Mouse (Mus musculus): ENCODE data around the gene Otop3. TPM values are rescaled to one million over a fixed set of nuclear protein-coding genes. Genes with fewer than 3 reads are reported as not detected.

The Otop3 gene
- polyA plus RNA-seq, 1 experiment from 2014 or later, result 0.21 TPM

DNA sequence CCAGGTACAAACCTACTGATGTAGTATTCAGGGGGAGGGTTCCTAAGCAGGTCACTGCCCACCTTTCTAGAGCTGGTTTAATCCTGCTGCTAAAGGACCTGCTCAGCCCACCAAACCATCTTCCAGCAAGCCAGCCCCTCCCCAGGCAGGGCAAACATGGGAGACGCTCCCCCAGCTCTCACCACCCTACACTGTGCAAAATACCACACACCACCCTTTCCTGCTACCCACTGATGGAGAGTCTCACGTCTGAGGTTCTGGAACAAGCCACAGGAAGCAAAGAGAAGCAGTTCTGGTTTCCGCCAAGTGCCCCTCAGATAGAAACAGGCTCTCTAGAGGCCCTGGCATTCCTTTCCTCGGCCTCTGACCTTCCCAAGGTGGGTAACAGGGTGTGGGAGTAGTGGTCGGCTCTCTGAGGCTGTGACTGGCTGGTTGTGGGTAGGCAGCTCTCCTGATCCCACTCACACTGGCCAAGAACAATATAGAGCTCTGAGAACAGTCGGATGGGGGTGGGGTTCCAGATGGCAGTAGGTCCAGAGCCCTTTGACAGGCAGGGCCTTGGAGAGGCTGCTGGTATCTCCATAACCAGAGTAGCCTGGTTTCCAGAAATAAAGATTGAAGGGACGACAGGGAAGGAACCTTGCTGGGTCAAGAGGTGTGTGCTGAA, 31.6 kb downstream of the Otop3 start:
- H3K9ac ChIP-seq (ENCODE audit: low read depth, low read length), result no peak overlapping the region
- H3K27ac ChIP-seq (replicated peaks; ENCODE audit: low read depth, low read length), result no peak overlapping the region
- H3K4me1 ChIP-seq (ENCODE audit: control insufficient read depth, insufficient read depth, low read length), result peaks cover 12% of the 10 kb centered on the region; the same call in 1 of the 2 replicates
- 35% methylated on average over 7 of the region's 7 CpGs for WGBS
- no peaks in the 10 kb centered on the region for H3K36me3 ChIP-seq (ENCODE audit: control insufficient read depth, insufficient read depth, low read length)
- peak overlapping the region; percentile 79; the same call in 1 of the 2 replicates for H3K4me2 ChIP-seq (ENCODE audit: low read depth, low read length)
- no peaks in the 10 kb centered on the region for H3K9me3 ChIP-seq (ENCODE audit: control insufficient read depth, low read length)
- peaks cover 47% of the 10 kb centered on the region for H3K27me3 ChIP-seq (replicated peaks; ENCODE audit: control insufficient read depth, insufficient read depth, low read length)
- ATAC-seq (ENCODE audit: low read depth) (peak; percentile 27; the same call in 1 of the 2 replicates), DNase-seq (ENCODE audit: low spot score) (no peak)
- peak overlapping the region; percentile 46; the same call in 1 of the 2 replicates for H3K4me3 ChIP-seq (ENCODE audit: low read depth, low read length)

DNA sequence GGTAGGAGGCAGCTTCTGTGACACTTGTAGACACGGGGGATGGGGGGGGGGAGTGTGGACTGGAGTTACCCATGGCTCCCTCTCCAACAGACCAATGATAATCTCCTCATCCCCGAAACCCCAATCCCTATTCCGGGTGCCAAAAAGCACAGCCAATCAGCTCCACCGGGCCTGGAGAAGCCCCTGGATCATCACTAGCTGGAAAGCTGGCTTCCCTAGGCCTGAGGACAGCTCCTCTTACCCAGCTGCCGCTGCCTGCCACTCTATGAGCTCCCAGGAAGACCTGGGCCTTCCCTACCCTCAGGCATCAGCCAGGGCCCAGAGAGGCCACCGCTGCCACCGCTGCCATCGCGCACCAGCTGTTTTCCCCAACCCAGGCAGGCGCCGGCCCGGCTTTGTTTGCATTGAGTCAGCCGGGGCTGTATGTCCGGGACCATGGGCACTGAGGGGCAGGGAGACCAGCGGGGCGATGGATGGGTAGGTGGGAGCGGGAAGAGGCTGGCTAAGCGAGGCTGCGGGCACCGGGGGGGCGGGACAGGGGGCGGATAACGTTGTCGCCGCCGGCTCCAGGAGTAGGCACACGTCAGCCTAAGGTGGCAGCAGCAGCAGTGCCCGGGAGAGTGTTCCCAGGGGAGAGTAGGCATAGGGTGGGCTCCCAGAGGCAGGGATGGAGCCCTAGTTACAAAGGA, 32.3 kb downstream of the Otop3 start:
- no peak for DNase-seq (ENCODE audit: low spot score)
- H3K4me2 ChIP-seq (ENCODE audit: low read depth, low read length), result peak overlapping the region; percentile 79
- H3K27ac ChIP-seq (replicated peaks; ENCODE audit: low read depth, low read length), result no peak overlapping the region
- H3K4me1 ChIP-seq (ENCODE audit: control insufficient read depth, insufficient read depth, low read length), result peaks cover 12% of the 10 kb centered on the region; the same call in 1 of the 2 replicates
- no peaks in the 10 kb centered on the region for H3K9me3 ChIP-seq (ENCODE audit: control insufficient read depth, low read length)
- peak overlapping the region; percentile 46 for H3K4me3 ChIP-seq (ENCODE audit: low read depth, low read length)
- H3K27me3 ChIP-seq (replicated peaks; ENCODE audit: control insufficient read depth, insufficient read depth, low read length), result peaks cover 47% of the 10 kb centered on the region
- ATAC-seq (ENCODE audit: low read depth), result peak; percentile 38; the same call in 1 of the 2 replicates
- peak overlapping the region; percentile 62 for H3K9ac ChIP-seq (ENCODE audit: low read depth, low read length)
- WGBS, result 3% methylated on average over 20 of the region's 28 CpGs
- H3K36me3 ChIP-seq (ENCODE audit: control insufficient read depth, insufficient read depth, low read length), result no peaks in the 10 kb centered on the region

- Histone ChIP-seq H3K4me3 (ENCODE audit: low read depth, low read length) (peak within 1 kb of the TSS; percentile 46), H3K4me2 (ENCODE audit: low read depth, low read length) (peak within 1 kb of the TSS; percentile 79), H3K4me1 (ENCODE audit: control insufficient read depth, insufficient read depth, low read length) (peaks cover 12% of the 10 kb centered on the region; the same call in 1 of the 2 replicates), H3K36me3 (ENCODE audit: control insufficient read depth, insufficient read depth, low read length) (no peaks in the 10 kb centered on the region), H3K27ac (replicated peaks; ENCODE audit: low read depth, low read length) (no peak within 1 kb of the TSS), H3K9me3 (ENCODE audit: control insufficient read depth, low read length) (no peaks in the 10 kb centered on the region), H3K27me3 (replicated peaks; ENCODE audit: control insufficient read depth, insufficient read depth, low read length) (peaks cover 47% of the 10 kb centered on the region), H3K9ac (ENCODE audit: low read depth, low read length) (peak within 1 kb of the TSS; percentile 62)
- DNase-seq (ENCODE audit: low spot score) (peak; percentile 86), ATAC-seq (ENCODE audit: low read depth) (peak; percentile 68)
- 1% methylated on average over 14 of the region's 39 CpGs for WGBS
These were observed 32.9 kb downstream of the Otop3 start, which contains the start of gene Hid1 for GRCm38 (mm10) chr11:115367395-115367944. Hid1 (minus strand) TSS chr11:115367756.

DNA sequence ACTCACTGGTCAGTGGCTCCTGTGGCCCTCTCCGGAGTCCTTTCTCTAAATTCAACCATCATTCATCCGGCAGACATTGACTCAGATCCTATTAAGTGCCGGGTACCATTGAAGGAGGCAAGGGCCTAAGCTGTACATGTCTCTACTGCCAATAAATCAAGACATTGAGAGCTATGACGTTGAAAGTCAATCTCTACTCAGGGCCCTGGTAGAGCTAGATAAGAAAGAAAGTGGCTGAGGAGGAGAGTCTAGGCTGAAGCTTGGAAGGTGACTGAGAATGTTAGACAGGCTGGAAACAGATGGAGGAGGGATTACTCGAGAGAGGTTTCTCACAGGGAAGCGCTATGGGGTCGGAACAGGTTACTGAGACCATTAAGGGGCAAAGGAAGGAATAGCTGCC, 35.8 kb downstream of the Otop3 start:
- no peak for ATAC-seq (ENCODE audit: low read depth)

DNA sequence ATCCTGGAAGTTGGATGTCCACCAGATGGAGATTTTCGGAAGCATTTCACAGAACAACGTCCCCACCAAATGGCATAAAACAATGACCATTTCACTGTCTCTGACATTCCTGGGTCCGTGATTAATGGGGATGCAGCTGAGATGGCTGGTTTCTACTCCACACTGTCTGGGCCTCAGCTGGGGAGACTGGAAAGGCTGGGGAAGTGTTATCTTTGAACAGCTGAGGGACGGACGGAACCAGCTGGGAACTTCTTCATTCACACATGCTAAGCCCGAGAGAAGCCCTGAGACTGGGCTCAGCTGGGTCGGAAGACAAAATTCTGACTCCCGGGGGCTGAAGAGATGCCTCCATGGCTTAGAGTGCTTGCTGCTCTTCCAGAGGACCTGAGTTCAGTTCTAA, 36.8 kb downstream of the Otop3 start:
- Histone ChIP-seq H3K9me3 (ENCODE audit: control insufficient read depth, low read length) (no peaks in the 10 kb centered on the region), H3K9ac (ENCODE audit: low read depth, low read length) (no peak overlapping the region; the same call in 1 of the 2 replicates), H3K27me3 (replicated peaks; ENCODE audit: control insufficient read depth, insufficient read depth, low read length) (peaks cover 63% of the 10 kb centered on the region), H3K36me3 (ENCODE audit: control insufficient read depth, insufficient read depth, low read length) (no peaks in the 10 kb centered on the region), H3K4me3 (ENCODE audit: low read depth, low read length) (no peak overlapping the region), H3K4me1 (ENCODE audit: control insufficient read depth, insufficient read depth, low read length) (peaks cover 16% of the 10 kb centered on the region; the same call in 1 of the 2 replicates), H3K27ac (replicated peaks; ENCODE audit: low read depth, low read length) (no peak overlapping the region), H3K4me2 (ENCODE audit: low read depth, low read length) (no peak overlapping the region)
- DNase-seq (ENCODE audit: low spot score) (no peak), ATAC-seq (ENCODE audit: low read depth) (no peak)
- WGBS, result 64% methylated on average over 8 of the region's 8 CpGs

More for the DNA sequence above, 35.8 kb downstream of the Otop3 start:
- H3K9ac ChIP-seq (ENCODE audit: low read depth, low read length), result no peak overlapping the region
- no peaks in the 10 kb centered on the region for H3K36me3 ChIP-seq (ENCODE audit: control insufficient read depth, insufficient read depth, low read length)
- H3K4me2 ChIP-seq (ENCODE audit: low read depth, low read length), result no peak overlapping the region
- DNase-seq (ENCODE audit: low spot score), result no peak
- no peaks in the 10 kb centered on the region for H3K9me3 ChIP-seq (ENCODE audit: control insufficient read depth, low read length)
- H3K4me3 ChIP-seq (ENCODE audit: low read depth, low read length), result no peak overlapping the region
- peaks cover 18% of the 10 kb centered on the region; the same call in 1 of the 2 replicates for H3K4me1 ChIP-seq (ENCODE audit: control insufficient read depth, insufficient read depth, low read length)
- WGBS, result 61% methylated on average over 7 of the region's 7 CpGs
- no peak overlapping the region for H3K27ac ChIP-seq (replicated peaks; ENCODE audit: low read depth, low read length)
- peaks cover 64% of the 10 kb centered on the region for H3K27me3 ChIP-seq (replicated peaks; ENCODE audit: control insufficient read depth, insufficient read depth, low read length)

- Histone ChIP-seq H3K4me1 (ENCODE audit: control insufficient read depth, insufficient read depth, low read length) (peaks cover 13% of the 10 kb centered on the region; the same call in 1 of the 2 replicates), H3K27ac (replicated peaks; ENCODE audit: low read depth, low read length) (no peak overlapping the region), H3K4me3 (ENCODE audit: low read depth, low read length) (no peak overlapping the region), H3K4me2 (ENCODE audit: low read depth, low read length) (no peak overlapping the region), H3K36me3 (ENCODE audit: control insufficient read depth, insufficient read depth, low read length) (no peaks in the 10 kb centered on the region), H3K9ac (ENCODE audit: low read depth, low read length) (no peak overlapping the region), H3K9me3 (ENCODE audit: control insufficient read depth, low read length) (no peaks in the 10 kb centered on the region), H3K27me3 (replicated peaks; ENCODE audit: control insufficient read depth, insufficient read depth, low read length) (peaks cover 57% of the 10 kb centered on the region)
- WGBS, result 62% methylated on average over 1 of the region's 1 CpGs
- no peak for ATAC-seq (ENCODE audit: low read depth)
- no peak for DNase-seq (ENCODE audit: low spot score)
These were observed 37.5 kb downstream of the Otop3 start for GRCm38 (mm10) chr11:115372015-115372414.

DNA sequence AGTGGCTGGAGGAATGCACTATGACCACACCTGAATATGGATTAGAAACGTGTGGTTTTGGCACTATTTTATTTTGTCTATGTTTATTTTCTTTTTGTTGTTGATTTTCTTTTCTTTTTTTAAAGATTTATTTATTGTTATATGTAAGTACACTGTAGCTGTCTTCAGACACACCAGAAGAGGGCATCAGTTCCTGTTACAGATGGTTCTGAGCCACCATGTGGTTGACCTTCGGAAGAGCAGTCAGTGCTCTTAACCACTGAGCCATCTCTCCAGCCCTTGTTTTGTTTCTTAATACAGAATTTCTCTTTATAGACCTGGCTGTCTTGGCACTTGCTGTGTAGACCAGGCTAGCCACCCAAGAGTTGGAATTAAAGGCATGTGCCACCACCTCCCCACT, 38.2 kb downstream of the Otop3 start:
- H3K27me3 ChIP-seq (replicated peaks; ENCODE audit: control insufficient read depth, insufficient read depth, low read length), result peaks cover 50% of the 10 kb centered on the region
- no peak overlapping the region for H3K9ac ChIP-seq (ENCODE audit: low read depth, low read length)
- WGBS, result 56% methylated on average over 2 of the region's 2 CpGs
- H3K4me1 ChIP-seq (ENCODE audit: control insufficient read depth, insufficient read depth, low read length), result peaks cover 7% of the 10 kb centered on the region; the same call in 1 of the 2 replicates
- no peak for DNase-seq (ENCODE audit: low spot score)
- no peaks in the 10 kb centered on the region for H3K36me3 ChIP-seq (ENCODE audit: control insufficient read depth, insufficient read depth, low read length)
- H3K4me2 ChIP-seq (ENCODE audit: low read depth, low read length), result no peak overlapping the region
- no peak overlapping the region for H3K4me3 ChIP-seq (ENCODE audit: low read depth, low read length)
- ATAC-seq (ENCODE audit: low read depth), result no peak
- no peaks in the 10 kb centered on the region for H3K9me3 ChIP-seq (ENCODE audit: control insufficient read depth, low read length)
- H3K27ac ChIP-seq (replicated peaks; ENCODE audit: low read depth, low read length), result no peak overlapping the region

GRCm38 (mm10) chr11:115373805-115374694, 39.5 kb downstream of the Otop3 start:
- DNase-seq (ENCODE audit: low spot score) (peak; percentile 53), ATAC-seq (ENCODE audit: low read depth) (peak; percentile 68)
- 2% methylated on average over 26 of the region's 30 CpGs for WGBS
- Histone ChIP-seq H3K27me3 (replicated peaks; ENCODE audit: control insufficient read depth, insufficient read depth, low read length) (peaks cover 40% of the 10 kb centered on the region), H3K4me3 (ENCODE audit: low read depth, low read length) (peak overlapping the region; percentile 37), H3K4me1 (ENCODE audit: control insufficient read depth, insufficient read depth, low read length) (peaks cover 6% of the 10 kb centered on the region; the same call in 1 of the 2 replicates), H3K27ac (replicated peaks; ENCODE audit: low read depth, low read length) (no peak overlapping the region), H3K9ac (ENCODE audit: low read depth, low read length) (peak overlapping the region; percentile 59), H3K9me3 (ENCODE audit: control insufficient read depth, low read length) (no peaks in the 10 kb centered on the region), H3K4me2 (ENCODE audit: low read depth, low read length) (peak overlapping the region; percentile 72), H3K36me3 (ENCODE audit: control insufficient read depth, insufficient read depth, low read length) (no peaks in the 10 kb centered on the region)
